Mouse (Mus musculus) adrenal gland, adult 8-10 months (tissue): ENCODE results near the gene Bub1b. TPM values are rescaled to one million over a fixed set of nuclear protein-coding genes. Genes with fewer than 3 reads are reported as not detected.
A peak's percentile ranks its signal among the peaks of the same experiment; 100 is the strongest.

Source experiments
- DNase-seq: peaks from one replicate; pipeline ENCODE4 v3.0.0; 2022
- total RNA-seq, 4 experiments: library from RNA; stranded (reverse); gene quantifications; 2 replicates each; pipeline ENCODE4 v1.2.4; 2022

The Bub1b gene
- total RNA-seq, 4 experiments from 2014 or later, result 3.7 to 8.2 (median 4.8) TPM

GRCm38 (mm10) chr2:118667181-118667580 is 69.2 kb downstream of the Bub1b start:
- peak; percentile 62 for DNase-seq

GRCm38 (mm10) chr2:118669245-118669644 is 71.2 kb downstream of the Bub1b start:
- no peak for DNase-seq

- DNase-seq, result peak; percentile 70
Observed at GRCm38 (mm10) chr2:118669785-118670184, 71.8 kb downstream of the Bub1b start.

- DNase-seq, result peak; percentile 73
Observed at GRCm38 (mm10) chr2:118671728-118672127, 73.7 kb downstream of the Bub1b start.

DNA sequence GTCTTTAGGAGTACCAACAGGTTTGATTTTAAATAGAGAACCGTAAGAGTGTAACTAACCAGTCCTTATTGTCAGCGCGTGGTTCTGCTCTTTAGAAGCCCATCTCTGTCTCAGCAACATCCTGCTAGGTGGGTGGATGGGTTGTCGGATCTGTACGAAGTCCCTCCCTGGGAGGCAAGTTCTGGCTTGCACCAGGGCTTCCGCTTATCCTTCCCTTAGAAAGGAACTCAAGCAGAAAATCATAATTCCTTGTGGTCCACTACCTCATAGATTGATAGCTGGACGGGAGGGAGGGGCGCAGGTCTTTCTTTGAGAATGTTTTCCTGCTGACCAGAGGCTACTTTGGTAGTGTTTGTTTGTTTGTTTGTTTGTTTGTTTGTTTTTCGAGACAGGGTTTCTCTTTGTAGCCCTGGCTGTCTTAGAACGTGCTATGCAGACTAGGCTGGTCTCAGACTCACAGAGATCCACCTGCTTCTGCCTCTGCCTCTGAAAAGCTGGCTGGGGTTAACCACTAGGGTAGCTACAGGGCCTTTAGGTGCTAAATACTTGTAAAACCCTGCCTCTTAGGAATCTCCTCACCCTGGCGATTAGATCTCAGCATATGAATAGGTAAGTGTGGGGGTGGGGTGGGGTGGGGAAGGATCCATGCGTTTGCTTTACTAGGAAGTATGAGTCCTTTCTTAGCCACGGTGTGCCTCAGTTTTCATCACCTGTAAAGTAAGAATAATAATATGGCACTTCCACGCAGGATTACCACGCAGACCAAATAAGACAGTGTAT is 75.9 kb downstream of the Bub1b start:
- DNase-seq, result no peak

GRCm38 (mm10) chr2:118674500-118674899 is 76.5 kb downstream of the Bub1b start:
- no peak for DNase-seq

- peak; percentile 56 for DNase-seq
Observed at GRCm38 (mm10) chr2:118676839-118677741, 79.1 kb downstream of the Bub1b start.

DNA sequence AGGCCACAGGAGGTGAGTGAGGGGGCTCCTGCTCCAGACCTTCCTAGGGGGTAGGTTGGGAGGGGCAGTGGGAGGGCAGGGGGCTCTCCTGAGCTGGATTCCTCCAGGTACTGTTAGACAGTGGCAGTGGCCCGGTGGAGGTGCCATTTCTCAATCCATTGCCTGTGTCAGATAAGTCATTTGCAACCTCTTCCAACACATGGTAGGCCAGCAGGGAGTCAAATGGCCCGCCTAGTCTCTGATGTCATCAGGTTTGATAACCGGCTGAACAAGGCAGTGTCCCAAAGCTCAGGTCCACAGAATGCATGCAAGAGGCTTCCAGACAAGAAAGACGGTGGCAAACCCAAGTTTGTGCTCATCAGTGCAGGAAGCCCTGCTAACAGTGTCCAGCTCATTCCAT is 79.8 kb downstream of the Bub1b start:
- DNase-seq, result no peak

DNA sequence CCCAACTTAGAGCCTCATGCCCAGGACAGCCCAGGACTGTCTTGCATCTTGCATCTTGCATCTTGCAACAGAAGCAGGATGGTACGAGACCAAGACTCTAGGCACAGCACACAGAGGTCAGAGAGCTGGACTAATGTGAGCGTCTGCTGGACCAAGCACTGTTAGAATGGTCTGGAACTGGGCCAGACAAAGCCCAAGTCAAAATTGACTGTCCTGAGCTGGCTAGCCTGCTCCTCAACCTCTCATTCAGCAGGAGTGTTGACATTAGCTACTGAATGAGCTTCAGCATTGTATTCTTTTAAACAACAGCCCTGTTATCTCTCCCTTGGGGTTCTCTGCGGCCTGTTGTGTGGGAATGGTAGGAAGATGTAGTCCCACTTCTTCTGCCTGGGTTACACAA is 81.6 kb downstream of the Bub1b start:
- no peak for DNase-seq

DNA sequence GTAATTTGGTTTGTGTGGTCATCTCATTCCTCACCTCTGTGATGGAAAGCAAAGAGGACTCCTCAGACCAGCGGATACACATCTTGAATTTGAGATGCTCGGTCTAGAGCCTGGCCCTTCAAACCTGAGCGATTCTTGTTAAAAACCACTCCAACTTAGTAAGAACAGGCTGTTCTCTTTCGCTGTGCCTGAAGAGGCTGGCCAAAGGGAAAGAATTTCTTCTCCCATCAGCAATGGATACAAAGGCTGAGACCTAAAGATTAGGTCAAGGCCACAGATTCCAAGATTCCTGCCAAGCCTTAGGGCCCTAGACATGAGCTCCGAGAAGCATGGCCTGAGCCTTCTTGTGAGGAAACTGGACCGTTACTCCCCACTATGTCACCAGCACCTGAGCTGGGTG is 82.9 kb downstream of the Bub1b start:
- no peak for DNase-seq

- peak; percentile 75 for DNase-seq
Observed at GRCm38 (mm10) chr2:118682544-118683260, 84.7 kb downstream of the Bub1b start.

- DNase-seq, result no peak
Observed at GRCm38 (mm10) chr2:118685088-118685487, 87.1 kb downstream of the Bub1b start.

- DNase-seq, result no peak
Observed at GRCm38 (mm10) chr2:118686693-118687092, 88.7 kb downstream of the Bub1b start.

GRCm38 (mm10) chr2:118687791-118688190 is 89.8 kb downstream of the Bub1b start:
- DNase-seq, result peak; percentile 59

- no peak for DNase-seq
Observed at GRCm38 (mm10) chr2:118689875-118690274, 91.9 kb downstream of the Bub1b start.

Other genes starting within 250 kb of the Bub1b start
- gene Gpr176, start 224.8 kb upstream of the Bub1b start, total RNA-seq, result 1 to 10 TPM; 4.2 to 5.8 (median 5.0) TPM
- gene Eif2ak4, start 209.6 kb upstream of the Bub1b start, total RNA-seq, result 10 to 100 TPM; 17.1 to 32.5 (median 26.1) TPM
- gene Srp14, start 118.5 kb upstream of the Bub1b start, total RNA-seq, result 100 to 1,000 TPM; 238 to 265 (median 255) TPM
- 10 to 100 TPM; 13.2 to 29.5 (median 19.2) TPM for gene Bmf, start 48.5 kb upstream of the Bub1b start, total RNA-seq
- 10 to 100 TPM; 27.0 to 35.6 (median 28.7) TPM for gene Pak6, start 65.1 kb downstream of the Bub1b start, total RNA-seq
- under 1 TPM; 0.11 to 0.84 (median 0.36) TPM for gene Ankrd63, start 105.8 kb downstream of the Bub1b start, total RNA-seq
- gene Plcb2, start 130.2 kb downstream of the Bub1b start, total RNA-seq, result 1 to 10 TPM; 2.0 to 4.1 (median 3.0) TPM
- gene Inafm2, start 147.5 kb downstream of the Bub1b start, total RNA-seq, result 10 to 100 TPM; 36.3 to 48.6 (median 39.9) TPM
- gene Ccdc9b, start 164.4 kb downstream of the Bub1b start, total RNA-seq, result 10 to 100 TPM in 2 of 4 experiments, 1 to 10 TPM in 2; 5.3 to 18.8 (median 11.2) TPM
- not detected for gene Phgr1, start 174.6 kb downstream of the Bub1b start, total RNA-seq
- 10 to 100 TPM; 43.7 to 68.9 (median 51.7) TPM for gene Disp2, start 181.5 kb downstream of the Bub1b start, total RNA-seq
- gene Knstrn, start 215.8 kb downstream of the Bub1b start, total RNA-seq, result 1 to 10 TPM; 1.3 to 3.2 (median 2.5) TPM